11 mouse cellular contexts compared by ENCODE assay signal in genomic region chr8:11273506-11274158, GRCm38 (mm10). TPM values are rescaled to one million over a fixed set of nuclear protein-coding genes. Genes with fewer than 3 reads are reported as not detected.
A peak's percentile ranks its signal among the peaks of the same experiment; 100 is the strongest.
DNase-seq lines count a peak whose midpoint lies in the region; ATAC-seq and TF ChIP-seq lines count a peak whose summit lies in the region.
"Had no signal": no experiment of that assay in that cellular context is flagged by ENCODE, and none has a peak within 500 bp of the region (broad histone marks: within the 10 kb centered on the region; RNA-seq: fewer than 3 reads in every experiment).

No protein-coding gene starts in this region.

- TF ChIP-seq CTCF in left cerebral cortex, adult 2 months (IDR thresholded peaks at IDR 0.05) = no peak
- TF ChIP-seq CTCF in thymus, adult 2 months (IDR thresholded peaks at IDR 0.05; ENCODE audit: borderline replicate concordance, control insufficient read depth, extremely low read depth, insufficient read depth, low read length, poor library complexity) = no peak

- intact Hi-C loops in left cerebral cortex, adult 2 months (cut with DNase I) = loop anchor here (1.0 to 2.0 kb wide), 5 partner anchors 27 to 141 kb away; partner anchors contain the start of genes Col4a1 and Col4a2

- H3K9ac ChIP-seq in heart, embryonic 14.5 days (ENCODE audit: low read length) = no peak overlapping the region
- H3K9ac ChIP-seq: midbrain, embryonic 13.5 days had no signal

- H3K4me2 ChIP-seq in heart, embryonic 14.5 days (ENCODE audit: low read length) = no peak overlapping the region
- H3K4me2 ChIP-seq: midbrain, embryonic 13.5 days had no signal

- H3K36me3 ChIP-seq in heart, embryonic 14.5 days (ENCODE audit: control insufficient read depth, insufficient read depth, low read length) = no peaks in the 10 kb centered on the region
- H3K36me3 ChIP-seq in thymus, adult 2 months (ENCODE audit: control insufficient read depth, insufficient read depth, low read length) = no peaks in the 10 kb centered on the region
- H3K36me3 ChIP-seq: midbrain, embryonic 13.5 days had no signal

- no peaks in the 10 kb centered on the region for H3K9me3 ChIP-seq in heart, embryonic 14.5 days (ENCODE audit: control insufficient read depth, low read length)
- H3K9me3 ChIP-seq: midbrain, embryonic 13.5 days had no signal

- H3K4me3 ChIP-seq in heart, embryonic 14.5 days (ENCODE audit: control insufficient read depth in 1 of 2, insufficient read depth in 1 of 2, low read depth in 1 of 2, low read length in 2 of 2) = no peak overlapping the region
- H3K4me3 ChIP-seq in left cerebral cortex, adult 2 months = no peak overlapping the region
- no peak overlapping the region for H3K4me3 ChIP-seq in thymus, adult 2 months (ENCODE audit: control insufficient read depth, insufficient read depth, low read length)
- H3K4me3 ChIP-seq: erythroblast, embryonic 14.5 days; midbrain, embryonic 13.5 days had no signal

- H3K4me1 ChIP-seq in heart, embryonic 14.5 days (ENCODE audit: control insufficient read depth in 2 of 2, insufficient read depth in 2 of 2, low read length in 2 of 2) = peaks cover 56% of the 10 kb centered on the region in 2 experiments
- peaks cover 12% of the 10 kb centered on the region for H3K4me1 ChIP-seq in thymus, adult 2 months (replicated peaks; ENCODE audit: control insufficient read depth, insufficient read depth, low read length)

- peak overlapping the region; percentile 17 to 64 for H3K27ac ChIP-seq in heart, embryonic 14.5 days (replicated peaks in 1 of 2; ENCODE audit: control insufficient read depth in 1 of 2, insufficient read depth in 1 of 2, low read depth in 2 of 2, low read length in 2 of 2)
- H3K27ac ChIP-seq in left cerebral cortex, adult 2 months = peak overlapping the region; percentile 80
- no peak overlapping the region for H3K27ac ChIP-seq in thymus, adult 2 months (ENCODE audit: control insufficient read depth, insufficient read depth, low read length)
- H3K27ac ChIP-seq: midbrain, embryonic 13.5 days had no signal

- H3K27me3 ChIP-seq in heart, embryonic 14.5 days (ENCODE audit: control insufficient read depth, insufficient read depth, low read length) = no peaks in the 10 kb centered on the region
- no peaks in the 10 kb centered on the region for H3K27me3 ChIP-seq in thymus, adult 2 months (ENCODE audit: control insufficient read depth, insufficient read depth, low read length)
- H3K27me3 ChIP-seq: midbrain, embryonic 13.5 days had no signal

- WGBS in heart, embryonic 14.5 days = 68% methylated on average over 15 of the region's 15 CpGs
- WGBS in thymus, adult 2 months = 93% methylated on average over 15 of the region's 15 CpGs

- TF ChIP-seq POLR2A in thymus, adult 2 months (IDR thresholded peaks at IDR 0.05; ENCODE audit: control insufficient read depth, extremely low read depth, insufficient read depth, low read length, poor library complexity) = no peak

- ATAC-seq in heart, embryonic 14.5 days (ENCODE audit: insufficient number of reproducible peaks, insufficient read depth, low FRiP score, low read depth) = no peak
- ATAC-seq: midbrain, embryonic 13.5 days had no signal

- DNase-seq in urinary bladder, postnatal 14 days (ENCODE audit: low spot score) = peak; percentile 50
- no peak for DNase-seq in urinary bladder, adult 2 months (ENCODE audit: low spot score)
- peak; percentile 77 to 83 for DNase-seq in left cerebral cortex, adult 2 months (ENCODE audit: extremely low spot score in 1 of 2, low spot score in 2 of 2)
- DNase-seq in telencephalon, adult 2 months (ENCODE audit: low read depth, low spot score) = peak; percentile 89
- no peak for DNase-seq in kidney, postnatal 25 days
- DNase-seq in B cell, adult 2 months = no peak
- no peak for DNase-seq in thymus, adult 2 months
- DNase-seq: kidney, postnatal 36 days had no signal

RNA-seq across cellular contexts. Expression of gene Col4a2, which starts 39.0 kb away (rescaled TPM):
- polyA plus RNA-seq in urinary bladder, adult 2 months (2012; rRNA removed) = 109 and 190 TPM in 2 replicates
- 77.7 and 80.3 TPM in 2 replicates for polyA plus RNA-seq in heart, embryonic 14.5 days (2014; fragmentation: Nextera tagmentation; extraction: Ambion mirVana)
- 10 to 100 TPM; 57.1 to 60.9 TPM for total RNA-seq in left cerebral cortex, adult 2 months (2021)
- 21.8 and 25.7 TPM in 2 replicates for polyA plus RNA-seq in thymus, adult 2 months (2012; rRNA removed)

RNA-seq across cellular contexts. Expression of gene Col4a1, which starts 39.0 kb away (rescaled TPM):
- 261 and 385 TPM in 2 replicates for polyA plus RNA-seq in urinary bladder, adult 2 months (2012; rRNA removed)
- 250 and 253 TPM in 2 replicates for polyA plus RNA-seq in heart, embryonic 14.5 days (2014; fragmentation: Nextera tagmentation; extraction: Ambion mirVana)
- 10 to 100 TPM; 55.4 to 66.2 TPM for total RNA-seq in left cerebral cortex, adult 2 months (2021)
- polyA plus RNA-seq in thymus, adult 2 months (2012; rRNA removed) = 78.3 and 95.1 TPM in 2 replicates

Comparison
In these comparisons a context has a peak if more than half of its experiments do, and no peak if none do; other contexts are left out.
1. DNase-seq: peak in urinary bladder, postnatal 14 days (single experiment), left cerebral cortex, adult 2 months (2 of 2) and telencephalon, adult 2 months (single experiment); none in urinary bladder, adult 2 months (single experiment), kidney, postnatal 25 days (0 of 2), B cell, adult 2 months (0 of 2) and thymus, adult 2 months (single experiment).